Mouse (Mus musculus) limb, embryonic 11.5 days (tissue): ENCODE results near the gene Gm3625. TPM values are rescaled to one million over a fixed set of nuclear protein-coding genes. Genes with fewer than 3 reads are reported as not detected.
"Not testable (repeated sequence)": the region's sequence is repeated elsewhere in the genome, so short reads cannot be mapped to it uniquely, and the experiment has no call there.

Experiments
- ATAC-seq: fragments of 200-750 bp; cut with Nextera tagmentation; 2 replicates; pipeline ENCODE4 v1.8.0; 2017; ENCODE audit warnings: low read depth; ENCODE audit not compliant: insufficient number of reproducible peaks, low FRiP score, low TSS enrichment
- DNase-seq: peaks from one replicate; pipeline ENCODE4 v3.0.0-alpha.2; 2015; ENCODE audit warnings: low spot score
- H3K27ac ChIP-seq: fragments of 300-500 bp; sonication (generic); replicated peaks from 2 replicates; pipeline ENCODE4 v1.5.1; 2014; ENCODE audit warnings: low read depth, mild to moderate bottlenecking, low read length
- H3K27me3 ChIP-seq: fragments of 300-500 bp; sonication (generic); 2 replicates; pipeline ENCODE4 v1.6.1; 2014; ENCODE audit warnings: mild to moderate bottlenecking, low read length, mixed read lengths; ENCODE audit not compliant: control insufficient read depth, insufficient read depth
- H3K36me3 ChIP-seq: fragments of 300-500 bp; sonication (generic); 2 replicates; pipeline ENCODE4 v1.6.1; 2014; ENCODE audit warnings: mild to moderate bottlenecking, low read length, moderate library complexity, mixed read lengths; ENCODE audit not compliant: control insufficient read depth, insufficient read depth
- H3K4me1 ChIP-seq: fragments of 300-500 bp; sonication (generic); 2 replicates; pipeline ENCODE4 v1.6.1; 2014; ENCODE audit warnings: low read length, mixed read lengths; ENCODE audit not compliant: control insufficient read depth, insufficient read depth
- H3K4me2 ChIP-seq: fragments of 300-500 bp; sonication (generic); 2 replicates; pipeline ENCODE4 v1.6.1; 2014; ENCODE audit warnings: low read depth, mild to moderate bottlenecking, moderate library complexity; ENCODE audit not compliant: severe bottlenecking
- H3K4me3 ChIP-seq: fragments of 300-500 bp; sonication (generic); 2 replicates; pipeline ENCODE4 v1.5.1; 2014; ENCODE audit warnings: low read depth, low read length
- H3K9ac ChIP-seq: fragments of 300-500 bp; sonication (generic); 2 replicates; pipeline ENCODE4 v1.6.1; 2014; ENCODE audit warnings: mild to moderate bottlenecking, low read length
- H3K9me3 ChIP-seq: fragments of 300-500 bp; sonication (generic); 2 replicates; pipeline ENCODE4 v1.6.1; 2016; ENCODE audit warnings: low read length; ENCODE audit not compliant: control insufficient read depth
- WGBS: fragments of 180-500 bp; shearing (Covaris S2); extraction: QIAGEN DNeasy Blood & Tissue Kit; methylation state at CpG from one replicate; pipeline ENCODE4 v1.1.7; 2014; 5-methylcytosine and 5-hydroxymethylcytosine counted together
- polyA plus RNA-seq: library from polyadenylated mRNA; unstranded; fragments of >200 nt; fragmentation: Nextera tagmentation; extraction: Ambion mirVana; gene quantifications from 2 replicates; pipeline ENCODE4 v1.2.1, GENCODE M21; 2014

Gene Gm3625
- polyA plus RNA-seq, 1 experiment from 2014 or later = not detected

- Histone ChIP-seq H3K4me2 (no peak overlapping the region), H3K4me1 (no peaks in the 10 kb centered on the region), H3K36me3 (no peaks in the 10 kb centered on the region), H3K9me3 (no peaks in the 10 kb centered on the region), H3K27ac (no peak overlapping the region), H3K27me3 (no peaks in the 10 kb centered on the region), H3K4me3 (no peak overlapping the region), H3K9ac (no peak overlapping the region)
- no peak for DNase-seq
- ATAC-seq = no peak
- 73% methylated on average over 4 of the region's 4 CpGs for WGBS
Measured at GRCm38 (mm10) chr12:4574065-4574464, 18.7 kb downstream of the Gm3625 start.

GRCm38 (mm10) chr12:4571864-4572263 is 20.9 kb downstream of the Gm3625 start:
- 29% methylated on average over 5 of the region's 5 CpGs for WGBS

GRCm38 (mm10) chr12:4558475-4559279 is 34.0 kb downstream of the Gm3625 start:
- no peak for ATAC-seq
- no peak for DNase-seq
- Histone ChIP-seq H3K4me3 (no peak overlapping the region), H3K9ac (no peak overlapping the region), H3K4me1 (no peaks in the 10 kb centered on the region), H3K27me3 (no peaks in the 10 kb centered on the region), H3K36me3 (no peaks in the 10 kb centered on the region), H3K4me2 (no peak overlapping the region), H3K9me3 (no peaks in the 10 kb centered on the region), H3K27ac (no peak overlapping the region)
- 92% methylated on average over 9 of the region's 9 CpGs for WGBS

More at GRCm38 (mm10) chr12:4571864-4572263, 20.9 kb downstream of the Gm3625 start:
- Histone ChIP-seq H3K9me3 (no peaks in the 10 kb centered on the region), H3K9ac (no peak overlapping the region), H3K27ac (no peak overlapping the region), H3K36me3 (no peaks in the 10 kb centered on the region), H3K4me3 (no peak overlapping the region), H3K4me2 (no peak overlapping the region), H3K27me3 (no peaks in the 10 kb centered on the region), H3K4me1 (no peaks in the 10 kb centered on the region)
- DNase-seq = no peak
- ATAC-seq = no peak

GRCm38 (mm10) chr12:4558013-4558412 is 34.7 kb downstream of the Gm3625 start:
- no peak for DNase-seq
- H3K4me3 ChIP-seq = no peak overlapping the region
- H3K27me3 ChIP-seq = no peaks in the 10 kb centered on the region
- H3K36me3 ChIP-seq = no peaks in the 10 kb centered on the region
- H3K9ac ChIP-seq = no peak overlapping the region
- H3K4me2 ChIP-seq = no peak overlapping the region
- 91% methylated on average over 3 of the region's 3 CpGs for WGBS
- no peaks in the 10 kb centered on the region for H3K9me3 ChIP-seq
- no peak for ATAC-seq
- no peak overlapping the region for H3K27ac ChIP-seq
- H3K4me1 ChIP-seq = no peaks in the 10 kb centered on the region

- no peak overlapping the region for H3K4me3 ChIP-seq
- H3K36me3 ChIP-seq = no peaks in the 10 kb centered on the region
Measured at GRCm38 (mm10) chr12:4557436-4557835, 35.3 kb downstream of the Gm3625 start.

GRCm38 (mm10) chr12:4556891-4557290 is 35.8 kb downstream of the Gm3625 start:
- 87% methylated on average over 9 of the region's 9 CpGs for WGBS
- no peaks in the 10 kb centered on the region for H3K4me1 ChIP-seq
- no peaks in the 10 kb centered on the region for H3K27me3 ChIP-seq
- H3K9ac ChIP-seq = no peak overlapping the region
- H3K9me3 ChIP-seq = no peaks in the 10 kb centered on the region
- H3K4me2 ChIP-seq = no peak overlapping the region
- no peak overlapping the region for H3K27ac ChIP-seq
- H3K36me3 ChIP-seq = no peaks in the 10 kb centered on the region
- DNase-seq (no peak), ATAC-seq (no peak)
- no peak overlapping the region for H3K4me3 ChIP-seq

More at GRCm38 (mm10) chr12:4557436-4557835, 35.3 kb downstream of the Gm3625 start:
- H3K27me3 ChIP-seq = no peaks in the 10 kb centered on the region
- no peaks in the 10 kb centered on the region for H3K4me1 ChIP-seq
- ATAC-seq (no peak), DNase-seq (no peak)
- H3K9me3 ChIP-seq = no peaks in the 10 kb centered on the region
- no peak overlapping the region for H3K4me2 ChIP-seq
- no peak overlapping the region for H3K9ac ChIP-seq
- no peak overlapping the region for H3K27ac ChIP-seq
- 56% methylated on average over 3 of the region's 3 CpGs for WGBS

- Histone ChIP-seq H3K9me3 (no peaks in the 10 kb centered on the region), H3K4me3 (no peak overlapping the region), H3K9ac (no peak overlapping the region), H3K27ac (no peak overlapping the region), H3K4me1 (no peaks in the 10 kb centered on the region), H3K36me3 (no peaks in the 10 kb centered on the region), H3K4me2 (no peak overlapping the region), H3K27me3 (no peaks in the 10 kb centered on the region)
- 84% methylated on average over 6 of the region's 6 CpGs for WGBS
- ATAC-seq (no peak), DNase-seq (no peak)
Measured at GRCm38 (mm10) chr12:4555451-4555850, 37.3 kb downstream of the Gm3625 start.

GRCm38 (mm10) chr12:4553704-4554103 is 39.0 kb downstream of the Gm3625 start:
- not testable (repeated sequence) for H3K4me1 ChIP-seq, H3K36me3 ChIP-seq, H3K4me3 ChIP-seq, H3K4me2 ChIP-seq, DNase-seq, H3K27me3 ChIP-seq, H3K27ac ChIP-seq, ATAC-seq, H3K9ac ChIP-seq, H3K9me3 ChIP-seq
- 85% methylated on average over 3 of the region's 3 CpGs for WGBS
